Mouse (Mus musculus): ENCODE data around the gene Tead4. TPM values are rescaled to one million over a fixed set of nuclear protein-coding genes. Genes with fewer than 3 reads are reported as not detected.

Tead4 gene
- polyA plus RNA-seq, 1 experiment from 2014 or later = 2.5 TPM

GRCm38 (mm10) chr6:128183521-128183920 is 117.1 kb downstream of the Tead4 start:
- 40% methylated on average over 2 of the region's 2 CpGs for WGBS
- H3K4me2 ChIP-seq (ENCODE audit: low read length) = no peak overlapping the region
- H3K9me3 ChIP-seq (ENCODE audit: control insufficient read depth, low read length) = no peaks in the 10 kb centered on the region
- ATAC-seq (ENCODE audit: insufficient number of reproducible peaks, insufficient read depth, low FRiP score, low read depth) = no peak
- H3K27ac ChIP-seq (replicated peaks in 1 of 2; ENCODE audit: control insufficient read depth in 1 of 2, insufficient read depth in 1 of 2, low read depth in 2 of 2, low read length in 2 of 2) = no peak overlapping the region
- H3K9ac ChIP-seq (ENCODE audit: low read length) = no peak overlapping the region
- H3K4me1 ChIP-seq (ENCODE audit: control insufficient read depth in 2 of 2, insufficient read depth in 2 of 2, low read length in 2 of 2) = no peaks in the 10 kb centered on the region; a peak in 1 of 4 replicates
- no peaks in the 10 kb centered on the region for H3K27me3 ChIP-seq (ENCODE audit: control insufficient read depth, insufficient read depth, low read length)
- H3K36me3 ChIP-seq (ENCODE audit: control insufficient read depth, insufficient read depth, low read length) = no peaks in the 10 kb centered on the region
- no peak overlapping the region for H3K4me3 ChIP-seq (ENCODE audit: control insufficient read depth in 1 of 2, insufficient read depth in 1 of 2, low read depth in 1 of 2, low read length in 2 of 2)

GRCm38 (mm10) chr6:128181176-128181575 is 119.4 kb downstream of the Tead4 start:
- H3K9me3 ChIP-seq (ENCODE audit: control insufficient read depth, low read length) = no peaks in the 10 kb centered on the region
- H3K4me3 ChIP-seq (ENCODE audit: control insufficient read depth in 1 of 2, insufficient read depth in 1 of 2, low read depth in 1 of 2, low read length in 2 of 2) = no peak overlapping the region
- H3K27ac ChIP-seq (replicated peaks in 1 of 2; ENCODE audit: control insufficient read depth in 1 of 2, insufficient read depth in 1 of 2, low read depth in 2 of 2, low read length in 2 of 2) = no peak overlapping the region
- ATAC-seq (ENCODE audit: insufficient number of reproducible peaks, insufficient read depth, low FRiP score, low read depth) = no peak
- H3K27me3 ChIP-seq (ENCODE audit: control insufficient read depth, insufficient read depth, low read length) = no peaks in the 10 kb centered on the region
- WGBS = 58% methylated on average over 5 of the region's 5 CpGs
- H3K36me3 ChIP-seq (ENCODE audit: control insufficient read depth, insufficient read depth, low read length) = no peaks in the 10 kb centered on the region
- no peak overlapping the region for H3K9ac ChIP-seq (ENCODE audit: low read length)
- H3K4me1 ChIP-seq (ENCODE audit: control insufficient read depth in 2 of 2, insufficient read depth in 2 of 2, low read length in 2 of 2) = no peaks in the 10 kb centered on the region; a peak in 1 of 4 replicates
- H3K4me2 ChIP-seq (ENCODE audit: low read length) = no peak overlapping the region

- no peak overlapping the region for H3K9ac ChIP-seq (ENCODE audit: low read length)
- ATAC-seq (ENCODE audit: insufficient number of reproducible peaks, insufficient read depth, low FRiP score, low read depth) = no peak
These were observed 121.0 kb downstream of the Tead4 start for GRCm38 (mm10) chr6:128179651-128180050.

GRCm38 (mm10) chr6:128179247-128179646 is 121.4 kb downstream of the Tead4 start:
- 61% methylated on average over 5 of the region's 5 CpGs for whole genome bisulfite sequencing
- no peaks in the 10 kb centered on the region for H3K9me3 ChIP-seq (ENCODE audit: control insufficient read depth, low read length)
- ATAC-seq (ENCODE audit: insufficient number of reproducible peaks, insufficient read depth, low FRiP score, low read depth) = no peak
- no peaks in the 10 kb centered on the region for H3K27me3 ChIP-seq (ENCODE audit: control insufficient read depth, insufficient read depth, low read length)
- no peak overlapping the region for H3K4me2 ChIP-seq (ENCODE audit: low read length)
- H3K4me1 ChIP-seq (ENCODE audit: control insufficient read depth in 2 of 2, insufficient read depth in 2 of 2, low read length in 2 of 2) = no peaks in the 10 kb centered on the region; a peak in 1 of 4 replicates
- H3K9ac ChIP-seq (ENCODE audit: low read length) = no peak overlapping the region
- H3K27ac ChIP-seq (replicated peaks in 1 of 2; ENCODE audit: control insufficient read depth in 1 of 2, insufficient read depth in 1 of 2, low read depth in 2 of 2, low read length in 2 of 2) = no peak overlapping the region
- H3K4me3 ChIP-seq (ENCODE audit: control insufficient read depth in 1 of 2, insufficient read depth in 1 of 2, low read depth in 1 of 2, low read length in 2 of 2) = no peak overlapping the region
- H3K36me3 ChIP-seq (ENCODE audit: control insufficient read depth, insufficient read depth, low read length) = no peaks in the 10 kb centered on the region

More at GRCm38 (mm10) chr6:128179651-128180050, 121.0 kb downstream of the Tead4 start:
- Histone ChIP-seq H3K4me2 (ENCODE audit: low read length) (no peak overlapping the region), H3K4me3 (ENCODE audit: control insufficient read depth in 1 of 2, insufficient read depth in 1 of 2, low read depth in 1 of 2, low read length in 2 of 2) (no peak overlapping the region), H3K4me1 (ENCODE audit: control insufficient read depth in 2 of 2, insufficient read depth in 2 of 2, low read length in 2 of 2) (no peaks in the 10 kb centered on the region; a peak in 1 of 4 replicates), H3K27ac (replicated peaks in 1 of 2; ENCODE audit: control insufficient read depth in 1 of 2, insufficient read depth in 1 of 2, low read depth in 2 of 2, low read length in 2 of 2) (no peak overlapping the region), H3K9me3 (ENCODE audit: control insufficient read depth, low read length) (no peaks in the 10 kb centered on the region), H3K27me3 (ENCODE audit: control insufficient read depth, insufficient read depth, low read length) (no peaks in the 10 kb centered on the region), H3K36me3 (ENCODE audit: control insufficient read depth, insufficient read depth, low read length) (no peaks in the 10 kb centered on the region)
- WGBS = 88% methylated on average over 1 of the region's 1 CpGs

- H3K9me3 ChIP-seq (ENCODE audit: control insufficient read depth, low read length) = no peaks in the 10 kb centered on the region
- no peak overlapping the region for H3K9ac ChIP-seq (ENCODE audit: low read length)
- 93% methylated on average over 2 of the region's 2 CpGs for WGBS
- H3K4me2 ChIP-seq (ENCODE audit: low read length) = no peak overlapping the region
- no peaks in the 10 kb centered on the region for H3K36me3 ChIP-seq (ENCODE audit: control insufficient read depth, insufficient read depth, low read length)
- no peaks in the 10 kb centered on the region; a peak in 1 of 4 replicates for H3K4me1 ChIP-seq (ENCODE audit: control insufficient read depth in 2 of 2, insufficient read depth in 2 of 2, low read length in 2 of 2)
- no peak for ATAC-seq (ENCODE audit: insufficient number of reproducible peaks, insufficient read depth, low FRiP score, low read depth)
- no peaks in the 10 kb centered on the region for H3K27me3 ChIP-seq (ENCODE audit: control insufficient read depth, insufficient read depth, low read length)
- no peak overlapping the region for H3K4me3 ChIP-seq (ENCODE audit: control insufficient read depth in 1 of 2, insufficient read depth in 1 of 2, low read depth in 1 of 2, low read length in 2 of 2)
- no peak overlapping the region for H3K27ac ChIP-seq (replicated peaks in 1 of 2; ENCODE audit: control insufficient read depth in 1 of 2, insufficient read depth in 1 of 2, low read depth in 2 of 2, low read length in 2 of 2)
These were observed 121.9 kb downstream of the Tead4 start for GRCm38 (mm10) chr6:128178681-128179080.

Other genes with a start within 250 kb of the Tead4 start
- 142 and 143 TPM in 2 replicates for gene Tspan9, start 157.2 kb downstream of the Tead4 start, polyA plus RNA-seq (2014; fragmentation: Nextera tagmentation; extraction: Ambion mirVana)
- 10.2 and 11.0 TPM in 2 replicates for gene Tulp3, start 55.0 kb upstream of the Tead4 start, polyA plus RNA-seq (2014; fragmentation: Nextera tagmentation; extraction: Ambion mirVana)
- gene Rhno1, start 62.1 kb upstream of the Tead4 start, polyA plus RNA-seq (2014; fragmentation: Nextera tagmentation; extraction: Ambion mirVana) = 79.2 and 79.6 TPM in 2 replicates
- gene Foxm1, start 62.1 kb upstream of the Tead4 start, polyA plus RNA-seq (2014; fragmentation: Nextera tagmentation; extraction: Ambion mirVana) = 23.8 and 25.0 TPM in 2 replicates
- gene Tex52, start 74.6 kb upstream of the Tead4 start, polyA plus RNA-seq (2014; fragmentation: Nextera tagmentation; extraction: Ambion mirVana) = 0.15 and 0.27 TPM in 2 replicates
- not detected in 2 replicates for gene Gm44596, start 74.7 kb upstream of the Tead4 start, polyA plus RNA-seq (2014; fragmentation: Nextera tagmentation; extraction: Ambion mirVana)
- gene Nrip2, start 98.5 kb upstream of the Tead4 start, polyA plus RNA-seq (2014; fragmentation: Nextera tagmentation; extraction: Ambion mirVana) = 2.1 and 2.5 TPM in 2 replicates
- gene Itfg2, start 124.1 kb upstream of the Tead4 start, polyA plus RNA-seq (2014; fragmentation: Nextera tagmentation; extraction: Ambion mirVana) = 28.4 and 28.6 TPM in 2 replicates
- 220 and 251 TPM in 2 replicates for gene Fkbp4, start 137.9 kb upstream of the Tead4 start, polyA plus RNA-seq (2014; fragmentation: Nextera tagmentation; extraction: Ambion mirVana)
- gene Pzp, start 225.9 kb upstream of the Tead4 start, polyA plus RNA-seq (2014; fragmentation: Nextera tagmentation; extraction: Ambion mirVana) = 0.43 and 0.77 TPM in 2 replicates

Data from heart, embryonic 14.5 days (tissue).